Mouse (Mus musculus) hindbrain, embryonic 13.5 days (tissue): Measurements from ENCODE around the gene Epn3. TPM values are rescaled to one million over a fixed set of nuclear protein-coding genes. Genes with fewer than 3 reads are reported as not detected.

ENCODE experiments used
- ATAC-seq: fragments of 200-750 bp; cut with Nextera tagmentation; 2 replicates; pipeline ENCODE4 v1.8.0; 2017; ENCODE audit warnings: moderate TSS enrichment; ENCODE audit not compliant: low FRiP score
- H3K27ac ChIP-seq: fragments of 300-500 bp; sonication (generic); 2 replicates; pipeline ENCODE4 v1.5.1; 2015; ENCODE audit warnings: inconsistent platforms, mild to moderate bottlenecking, moderate library complexity
- H3K27me3 ChIP-seq: fragments of 300-500 bp; sonication (generic); 2 replicates; pipeline ENCODE4 v1.6.1; 2015; ENCODE audit warnings: mild to moderate bottlenecking, inconsistent platforms
- H3K36me3 ChIP-seq: fragments of 300-500 bp; sonication (generic); 2 replicates; pipeline ENCODE4 v1.6.1; 2015; ENCODE audit warnings: mild to moderate bottlenecking, inconsistent platforms
- H3K4me1 ChIP-seq: fragments of 300-500 bp; sonication (generic); replicated peaks from 2 replicates; pipeline ENCODE4 v1.6.1; 2015; ENCODE audit warnings: inconsistent platforms
- H3K4me2 ChIP-seq: fragments of 300-500 bp; sonication (generic); 2 replicates; pipeline ENCODE4 v1.6.1; 2015; ENCODE audit warnings: inconsistent platforms, mild to moderate bottlenecking, moderate library complexity
- H3K4me3 ChIP-seq: fragments of 300-500 bp; sonication (generic); 2 replicates; pipeline ENCODE4 v1.5.1; 2015; ENCODE audit warnings: mild to moderate bottlenecking, inconsistent platforms
- H3K9ac ChIP-seq: fragments of 300-500 bp; sonication (generic); 2 replicates; pipeline ENCODE4 v1.6.1; 2015; ENCODE audit warnings: mild to moderate bottlenecking, inconsistent platforms
- H3K9me3 ChIP-seq: fragments of 300-500 bp; sonication (generic); 2 replicates; pipeline ENCODE4 v1.6.1; 2016; ENCODE audit warnings: inconsistent platforms
- WGBS: fragments of 180-500 bp; shearing (Covaris S2); methylation state at CpG from one replicate; pipeline ENCODE4 v1.1.7; 2015; 5-methylcytosine and 5-hydroxymethylcytosine counted together
- polyA plus RNA-seq: library from polyadenylated mRNA; unstranded; fragments of >200 nt; fragmentation: Nextera tagmentation; extraction: Ambion mirVana; gene quantifications from 2 replicates; pipeline ENCODE4 v1.2.1, GENCODE M21; 2015

Epn3 gene
- polyA plus RNA-seq, 1 experiment from 2014 or later, result 0.90 TPM

DNA sequence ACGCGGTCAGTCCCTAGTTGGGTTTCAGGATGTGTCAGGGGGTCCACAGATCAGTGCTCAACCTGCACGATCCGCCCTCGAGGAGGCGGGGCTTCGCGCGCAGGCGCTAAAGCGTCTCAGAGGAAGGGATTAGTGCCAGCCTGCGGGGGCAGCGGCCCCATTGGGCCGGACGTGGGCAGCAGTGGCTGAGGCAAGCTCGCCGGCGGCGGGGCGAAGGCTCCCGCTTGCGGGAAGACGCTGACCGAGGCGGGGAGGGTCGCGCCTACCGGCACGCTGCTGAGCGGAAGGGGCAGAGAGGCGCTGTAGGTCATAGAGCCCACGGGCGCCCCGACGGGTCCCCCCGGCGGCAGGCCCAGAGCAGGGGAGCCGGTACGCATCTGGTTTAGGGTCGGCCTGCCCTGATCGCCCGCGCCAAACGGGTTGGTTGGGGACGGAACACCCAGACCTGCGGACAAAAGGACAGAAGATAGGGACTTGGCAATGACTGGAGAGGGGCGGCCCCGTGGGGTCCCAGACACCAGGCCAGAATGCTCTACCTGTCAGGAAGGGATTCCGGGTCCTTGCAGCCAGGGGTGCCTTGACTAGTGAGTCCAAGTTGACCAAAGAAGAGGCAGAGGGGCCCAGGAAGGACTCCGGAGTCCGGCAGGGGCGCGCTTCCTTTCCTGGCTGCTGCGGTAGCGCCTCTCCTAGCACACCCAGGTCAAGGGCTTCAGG lies 8.6 kb downstream of the Epn3 start:
- H3K27me3 ChIP-seq, result peaks cover 65% of the 10 kb centered on the region
- peak overlapping the region; percentile 64 for H3K4me2 ChIP-seq
- H3K4me3 ChIP-seq, result peak overlapping the region; percentile 53
- 5% methylated on average over 55 of the region's 55 CpGs for WGBS
- ATAC-seq, result peak; percentile 59
- peaks cover 20% of the 10 kb centered on the region for H3K4me1 ChIP-seq
- no peak overlapping the region for H3K27ac ChIP-seq
- H3K9me3 ChIP-seq, result no peaks in the 10 kb centered on the region
- H3K36me3 ChIP-seq, result no peaks in the 10 kb centered on the region
- H3K9ac ChIP-seq, result peak overlapping the region; percentile 81

DNA sequence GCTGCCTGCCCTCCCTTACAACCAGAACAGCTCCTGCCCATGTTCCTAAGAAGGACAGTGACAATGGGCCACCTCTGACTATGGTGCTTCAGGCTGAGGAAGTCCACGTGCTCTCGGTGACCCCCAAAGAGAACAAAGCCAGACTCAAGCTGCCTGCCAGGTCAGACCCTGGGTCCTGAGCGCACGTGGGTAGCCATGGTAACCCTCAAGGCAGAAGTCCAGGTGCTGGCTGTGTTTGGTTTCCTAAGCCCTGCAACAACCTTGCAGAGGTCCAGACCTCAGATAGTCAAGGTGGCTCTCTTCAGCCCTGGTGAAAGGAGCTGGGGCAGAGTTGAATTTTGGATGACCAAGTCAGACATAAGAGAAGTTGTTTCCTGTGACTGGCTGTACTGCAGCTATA lies 10.0 kb downstream of the Epn3 start:
- H3K9ac ChIP-seq, result no peak overlapping the region
- 33% methylated on average over 4 of the region's 4 CpGs for WGBS

DNA sequence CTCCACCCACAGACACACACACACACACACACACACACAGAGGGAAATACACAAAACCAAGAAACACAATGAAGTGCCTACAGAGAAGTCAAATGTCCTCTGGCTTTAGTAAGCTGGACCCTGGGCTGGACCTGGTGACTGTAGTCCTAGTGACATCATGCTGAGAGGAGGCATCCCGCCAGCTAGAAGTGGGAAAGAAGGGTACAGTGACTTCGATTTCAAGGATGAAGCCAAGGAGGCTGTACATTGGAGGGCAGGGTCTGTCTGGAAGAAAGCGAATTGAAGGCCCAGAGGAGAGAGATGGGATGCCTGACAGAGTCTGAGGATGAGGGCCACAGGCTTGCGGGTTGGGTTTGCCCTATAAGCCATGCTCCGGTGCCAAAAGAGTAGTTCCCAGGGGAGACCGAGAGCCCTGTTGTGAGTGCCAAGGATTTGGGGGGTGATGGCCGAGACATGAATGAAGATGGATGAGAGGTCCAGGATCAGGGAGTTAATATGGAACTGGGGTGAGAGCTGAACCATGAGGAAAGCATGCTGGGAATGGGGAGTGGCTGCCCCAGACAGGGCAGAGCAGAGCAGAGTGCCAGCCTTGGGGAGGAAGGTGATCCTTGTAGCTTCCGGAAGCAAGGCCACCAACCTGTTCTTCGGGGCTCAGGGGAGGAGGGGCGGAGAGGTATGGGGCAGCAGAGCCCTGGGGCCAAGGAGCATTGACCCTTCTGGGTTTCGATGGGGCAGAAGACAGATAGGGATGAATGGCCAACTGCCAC lies 10.8 kb downstream of the Epn3 start:
- H3K4me1 ChIP-seq, result peaks cover 20% of the 10 kb centered on the region
- no peaks in the 10 kb centered on the region for H3K36me3 ChIP-seq
- no peaks in the 10 kb centered on the region for H3K9me3 ChIP-seq
- no peak overlapping the region for H3K27ac ChIP-seq
- H3K9ac ChIP-seq, result no peak overlapping the region
- no peak for ATAC-seq
- H3K27me3 ChIP-seq, result peaks cover 71% of the 10 kb centered on the region
- no peak overlapping the region for H3K4me2 ChIP-seq
- WGBS, result 93% methylated on average over 11 of the region's 11 CpGs
- no peak overlapping the region for H3K4me3 ChIP-seq

More for the DNA sequence above, 10.0 kb downstream of the Epn3 start:
- no peak overlapping the region for H3K27ac ChIP-seq
- peaks cover 70% of the 10 kb centered on the region for H3K27me3 ChIP-seq
- H3K4me2 ChIP-seq, result no peak overlapping the region
- no peak for ATAC-seq
- no peaks in the 10 kb centered on the region for H3K36me3 ChIP-seq
- H3K9me3 ChIP-seq, result no peaks in the 10 kb centered on the region
- no peak overlapping the region for H3K4me3 ChIP-seq
- peaks cover 20% of the 10 kb centered on the region for H3K4me1 ChIP-seq

DNA sequence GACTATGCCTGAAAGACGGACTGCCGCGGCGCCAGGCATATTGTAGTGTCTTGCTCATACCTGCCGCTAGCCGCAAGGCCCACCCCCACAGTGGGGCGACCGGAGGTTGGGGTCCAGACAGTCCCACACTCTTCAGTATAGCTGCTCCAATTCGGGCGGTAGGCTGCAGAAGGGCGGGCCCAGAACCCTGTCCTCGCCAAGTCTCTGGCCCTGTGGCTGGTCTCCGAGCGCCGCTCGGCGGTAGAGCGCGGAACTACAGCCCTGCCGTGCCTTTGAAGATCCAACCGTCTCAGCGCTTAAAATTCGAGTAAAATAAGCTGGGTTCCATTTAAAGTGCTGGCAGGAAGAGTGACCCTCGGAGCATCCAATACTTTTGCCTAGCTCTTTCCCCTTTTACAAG lies 13.8 kb downstream of the Epn3 start, which contains the start of gene Spata20:
Spata20 (minus strand) TSS at position 179 of the 400 bp plus-strand sequence.
- WGBS, result 4% methylated on average over 24 of the region's 24 CpGs
- H3K9ac ChIP-seq, result 0 out of 2 replicates have a peak within 1 kb of the TSS, but pooled peaks have one; percentile 20

DNA sequence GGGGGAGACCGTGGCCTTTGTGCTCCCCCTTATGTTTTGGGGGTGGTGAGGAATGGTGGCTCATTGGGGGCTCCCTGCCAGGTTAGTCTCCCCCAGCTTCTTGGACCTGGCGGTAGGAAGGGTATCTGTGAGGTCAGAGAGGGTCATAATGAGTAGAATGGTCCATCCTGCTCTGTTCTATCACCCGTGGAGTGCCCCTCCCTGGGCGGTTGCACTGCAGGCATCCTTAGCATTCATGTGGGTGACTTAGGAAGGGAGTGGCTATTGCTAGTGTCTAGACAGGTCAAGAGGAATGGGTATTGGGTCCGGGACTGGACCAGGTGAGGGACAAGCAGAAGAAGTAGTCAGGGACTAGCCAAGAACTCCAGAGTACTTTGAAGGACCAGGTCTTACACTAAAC lies 14.6 kb downstream of the Epn3 start:
- H3K4me2 ChIP-seq, result no peak overlapping the region
- H3K9ac ChIP-seq, result no peak overlapping the region
- no peaks in the 10 kb centered on the region for H3K36me3 ChIP-seq
- H3K27ac ChIP-seq, result no peak overlapping the region
- peaks cover 49% of the 10 kb centered on the region for H3K27me3 ChIP-seq
- WGBS, result 77% methylated on average over 5 of the region's 5 CpGs
- no peaks in the 10 kb centered on the region for H3K9me3 ChIP-seq
- H3K4me3 ChIP-seq, result no peak overlapping the region
- H3K4me1 ChIP-seq, result peaks cover 7% of the 10 kb centered on the region; the same call in 1 of the 2 replicates
- ATAC-seq, result no peak

More for the DNA sequence above, 13.8 kb downstream of the Epn3 start, which contains the start of gene Spata20:
- H3K4me3 ChIP-seq, result 0 out of 2 replicates have a peak within 1 kb of the TSS, but pooled peaks have one; percentile 18
- peak; percentile 59; the same call in 1 of the 2 replicates for ATAC-seq
- H3K27ac ChIP-seq, result no peak within 1 kb of the TSS
- peaks cover 54% of the 10 kb centered on the region for H3K27me3 ChIP-seq
- peak within 1 kb of the TSS; percentile 41 for H3K4me2 ChIP-seq
- no peaks in the 10 kb centered on the region for H3K36me3 ChIP-seq
- no peaks in the 10 kb centered on the region for H3K9me3 ChIP-seq
- H3K4me1 ChIP-seq, result peaks cover 12% of the 10 kb centered on the region; the same call in 1 of the 2 replicates

DNA sequence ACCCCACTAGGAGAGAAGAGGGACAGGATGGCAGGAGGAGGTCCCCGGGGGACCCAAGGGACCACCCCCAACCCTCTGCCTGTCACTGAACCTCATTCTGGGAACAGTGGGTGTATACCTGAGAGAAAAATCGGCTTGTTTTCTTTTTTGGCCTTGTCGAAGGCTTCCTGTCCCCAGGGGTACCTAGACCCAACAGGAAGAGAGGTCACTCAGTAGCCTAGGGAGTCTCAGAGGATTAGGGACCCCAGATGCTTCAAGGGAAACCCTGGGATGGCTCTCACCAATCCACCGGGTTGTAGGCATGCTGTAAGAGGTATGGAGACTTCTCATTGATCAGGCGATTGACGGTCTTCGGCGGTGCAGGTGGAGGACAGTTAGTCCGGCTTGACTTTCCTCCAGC lies 15.1 kb downstream of the Epn3 start:
- Histone ChIP-seq H3K4me3 (no peak overlapping the region), H3K4me2 (no peak overlapping the region), H3K27me3 (peaks cover 44% of the 10 kb centered on the region), H3K36me3 (no peaks in the 10 kb centered on the region), H3K9ac (no peak overlapping the region), H3K4me1 (peaks cover 2% of the 10 kb centered on the region; the same call in 1 of the 2 replicates), H3K27ac (no peak overlapping the region), H3K9me3 (no peaks in the 10 kb centered on the region)
- 90% methylated on average over 9 of the region's 9 CpGs for WGBS
- no peak for ATAC-seq

DNA sequence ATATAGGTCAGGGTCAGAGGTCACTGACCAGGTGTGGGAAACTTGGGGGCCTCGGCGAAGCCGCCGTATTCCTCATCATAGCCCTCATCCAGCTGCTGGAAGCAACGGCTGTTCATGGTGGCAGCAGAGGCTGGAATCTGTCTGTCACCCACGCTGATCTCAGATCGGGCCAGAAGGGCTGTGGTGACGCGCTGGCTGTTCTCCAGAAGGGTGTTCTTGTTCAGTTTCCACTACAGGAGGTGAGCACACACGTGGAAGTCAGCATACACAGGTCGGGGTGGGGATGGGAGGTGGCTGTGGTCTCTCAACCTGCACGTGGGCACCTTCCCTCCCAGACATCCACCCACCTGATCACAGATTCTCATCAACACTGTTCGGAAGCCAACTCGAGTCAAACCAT lies 15.9 kb downstream of the Epn3 start:
- H3K9ac ChIP-seq, result no peak overlapping the region
- 87% methylated on average over 14 of the region's 14 CpGs for WGBS

DNA sequence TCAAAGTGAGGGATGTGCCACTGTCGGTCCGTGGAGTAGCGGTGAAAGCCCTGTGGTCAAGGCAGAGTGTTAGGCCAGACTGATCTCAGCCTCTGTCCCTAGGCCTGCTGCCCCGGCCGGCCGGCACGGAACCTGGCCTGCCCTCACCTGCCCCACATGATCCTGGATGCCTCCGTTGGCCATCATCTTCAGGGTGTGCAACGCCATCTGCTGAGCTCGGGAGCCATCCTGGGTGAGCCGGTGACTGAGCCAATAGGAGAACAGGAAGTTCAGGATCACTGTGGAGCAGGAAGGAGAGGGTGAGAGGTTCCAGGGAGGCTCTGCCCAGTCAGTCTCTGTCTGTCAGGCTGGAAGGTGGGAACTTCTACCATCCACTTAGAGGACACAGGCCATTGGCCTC lies 16.3 kb downstream of the Epn3 start:
- Histone ChIP-seq H3K27ac (no peak overlapping the region), H3K27me3 (peaks cover 38% of the 10 kb centered on the region), H3K4me3 (no peak overlapping the region), H3K9me3 (no peaks in the 10 kb centered on the region), H3K9ac (no peak overlapping the region), H3K36me3 (no peaks in the 10 kb centered on the region), H3K4me1 (no peaks in the 10 kb centered on the region; the same call in 1 of the 2 replicates), H3K4me2 (no peak overlapping the region)
- ATAC-seq, result no peak
- WGBS, result 83% methylated on average over 11 of the region's 11 CpGs

More for the DNA sequence above, 15.9 kb downstream of the Epn3 start:
- ATAC-seq, result no peak
- H3K9me3 ChIP-seq, result no peaks in the 10 kb centered on the region
- H3K4me2 ChIP-seq, result no peak overlapping the region
- no peak overlapping the region for H3K4me3 ChIP-seq
- H3K27ac ChIP-seq, result no peak overlapping the region
- H3K4me1 ChIP-seq, result no peaks in the 10 kb centered on the region; the same call in 1 of the 2 replicates
- H3K27me3 ChIP-seq, result peaks cover 36% of the 10 kb centered on the region
- H3K36me3 ChIP-seq, result no peaks in the 10 kb centered on the region

DNA sequence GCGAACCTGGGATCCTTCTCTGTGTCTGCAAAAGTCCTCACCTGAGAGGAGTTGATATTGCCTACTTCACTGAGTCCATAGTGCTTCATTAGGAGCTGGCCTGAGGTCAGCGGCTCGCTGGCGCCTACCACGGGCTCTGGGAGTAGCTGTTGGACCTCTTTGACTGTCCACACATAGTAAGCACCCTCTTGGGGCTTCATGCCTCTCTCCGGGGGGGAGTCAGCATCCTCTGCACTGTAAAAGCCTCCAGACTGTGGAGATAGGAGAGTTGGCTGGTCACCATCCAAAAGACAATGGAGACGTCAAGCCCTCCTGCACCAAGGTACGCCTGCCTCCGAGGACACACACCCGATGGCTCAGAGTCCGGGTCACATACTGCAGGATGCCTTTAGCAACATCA lies 17.0 kb downstream of the Epn3 start:
- no peak for ATAC-seq
- Histone ChIP-seq H3K4me3 (no peak overlapping the region), H3K36me3 (no peaks in the 10 kb centered on the region), H3K4me2 (no peak overlapping the region), H3K27ac (no peak overlapping the region), H3K9ac (no peak overlapping the region), H3K4me1 (no peaks in the 10 kb centered on the region; the same call in 1 of the 2 replicates), H3K9me3 (no peaks in the 10 kb centered on the region), H3K27me3 (peaks cover 36% of the 10 kb centered on the region)
- WGBS, result 92% methylated on average over 11 of the region's 11 CpGs

DNA sequence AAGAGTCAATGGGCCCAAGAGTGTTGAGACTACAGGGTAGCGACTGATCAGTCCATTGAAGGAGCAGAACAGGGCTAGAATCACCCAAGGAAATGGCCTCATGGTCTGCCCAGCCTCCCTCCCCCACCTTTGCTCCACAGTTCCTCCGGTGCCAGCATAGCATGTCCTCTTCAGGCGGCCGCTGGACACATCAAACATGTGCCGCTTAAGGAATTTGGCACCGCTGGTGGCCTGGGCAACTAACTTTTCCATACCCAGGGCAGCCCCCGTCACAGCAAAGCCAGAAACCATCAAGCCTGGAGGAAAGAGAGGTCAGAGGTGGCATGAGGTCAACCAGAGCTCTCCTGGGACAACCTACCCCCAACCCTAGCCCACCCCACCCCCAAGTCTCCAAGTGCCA lies 17.8 kb downstream of the Epn3 start:
- no peak for ATAC-seq
- Histone ChIP-seq H3K4me3 (no peak overlapping the region), H3K4me2 (no peak overlapping the region), H3K36me3 (no peaks in the 10 kb centered on the region), H3K9ac (no peak overlapping the region), H3K27me3 (peaks cover 36% of the 10 kb centered on the region), H3K27ac (no peak overlapping the region), H3K9me3 (no peaks in the 10 kb centered on the region), H3K4me1 (no peaks in the 10 kb centered on the region; the same call in 1 of the 2 replicates)
- 91% methylated on average over 7 of the region's 7 CpGs for WGBS

DNA sequence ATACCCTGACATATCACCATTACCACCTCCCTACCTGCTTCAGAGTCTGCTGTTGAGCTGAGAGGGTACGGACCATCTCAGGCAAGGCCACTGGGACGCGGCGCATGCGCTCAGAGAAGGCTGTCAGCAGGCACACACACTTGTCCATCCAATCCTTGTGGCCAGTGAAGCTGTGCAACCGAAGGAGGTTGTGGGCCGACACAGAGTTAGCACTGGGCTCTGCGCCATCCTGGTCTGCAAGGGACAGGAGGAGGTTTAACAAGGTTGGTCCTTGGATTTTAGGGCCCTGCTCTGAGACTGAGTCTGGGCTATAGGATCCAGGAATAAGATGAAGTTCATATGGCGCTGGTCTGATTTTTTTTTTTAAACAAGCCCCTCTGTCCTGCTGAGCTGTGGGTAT lies 19.4 kb downstream of the Epn3 start:
- ATAC-seq, result no peak
- no peak overlapping the region for H3K4me2 ChIP-seq
- no peaks in the 10 kb centered on the region for H3K9me3 ChIP-seq
- no peak overlapping the region for H3K4me3 ChIP-seq
- WGBS, result 81% methylated on average over 9 of the region's 9 CpGs
- no peak overlapping the region for H3K27ac ChIP-seq
- H3K4me1 ChIP-seq, result peaks cover 10% of the 10 kb centered on the region
- no peak overlapping the region for H3K9ac ChIP-seq
- peaks cover 38% of the 10 kb centered on the region for H3K27me3 ChIP-seq
- H3K36me3 ChIP-seq, result no peaks in the 10 kb centered on the region

DNA sequence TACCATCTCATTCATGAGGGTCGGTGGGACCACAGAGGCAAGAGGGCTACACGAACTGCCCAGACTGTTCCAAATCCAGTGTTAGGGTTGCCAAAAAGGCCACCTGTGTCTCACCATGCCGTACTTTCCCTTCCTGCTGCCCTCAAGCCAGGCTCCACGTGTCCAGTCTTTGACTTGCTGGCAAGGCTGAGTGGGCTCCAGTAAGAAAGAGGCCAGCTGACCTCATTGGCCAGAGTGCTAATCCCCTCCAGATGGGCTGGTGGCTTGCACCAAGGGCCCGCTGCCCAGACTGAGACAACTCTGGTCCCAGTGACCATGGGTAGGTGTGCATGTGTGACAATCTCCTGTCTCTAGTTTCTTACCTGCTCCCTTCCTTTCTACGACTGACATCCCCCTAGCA lies 22.1 kb downstream of the Epn3 start:
- Histone ChIP-seq H3K4me3 (no peak overlapping the region), H3K4me1 (peaks cover 31% of the 10 kb centered on the region), H3K27ac (no peak overlapping the region), H3K4me2 (no peak overlapping the region), H3K9ac (no peak overlapping the region), H3K36me3 (no peaks in the 10 kb centered on the region), H3K9me3 (no peaks in the 10 kb centered on the region), H3K27me3 (peaks cover 35% of the 10 kb centered on the region)
- WGBS, result 76% methylated on average over 6 of the region's 6 CpGs
- ATAC-seq, result no peak
